Mouse (Mus musculus): ENCODE data around the gene Cep170b. TPM values are rescaled to one million over a fixed set of nuclear protein-coding genes. Genes with fewer than 3 reads are reported as not detected.

Gene Cep170b
- polyA plus RNA-seq, 2 experiments: 1.9 to 3.4 TPM

- TF ChIP-seq CTCF (IDR thresholded peaks at IDR 0.05; ENCODE audit: low read depth) (no peak), EP300 (IDR thresholded peaks at IDR 0.05; ENCODE audit: low read depth) (no peak)
- Histone ChIP-seq H3K27me3 (ENCODE audit: control insufficient read depth, insufficient read depth, low read length) (no peaks in the 10 kb centered on the region), H3K27ac (no peak overlapping the region), H3K36me3 (replicated peaks; ENCODE audit: control insufficient read depth, insufficient read depth, low read depth) (no peaks in the 10 kb centered on the region), H3K4me1 (replicated peaks; ENCODE audit: control insufficient read depth in 2 of 2, insufficient read depth in 2 of 2, low read length in 1 of 2) (no peaks in the 10 kb centered on the region), H3K4me3 (ENCODE audit: insufficient read depth in 1 of 2, low read depth in 2 of 2, low read length in 2 of 2) (no peak overlapping the region), H3K4me2 (ENCODE audit: low read depth) (no peak overlapping the region), H3K9ac (replicated peaks) (no peak overlapping the region), H3K9me3 (ENCODE audit: control insufficient read depth, low read length) (no peaks in the 10 kb centered on the region)
- ATAC-seq (ENCODE audit: insufficient read depth) (no peak), DNase-seq (ENCODE audit: low read depth in 3 of 3, low spot score in 3 of 3) (no peak)
- 56% methylated on average over 2 of the region's 2 CpGs for WGBS (ENCODE audit: insufficient replicate concordance)
Observed at GRCm38 (mm10) chr12:112734108-112734820, 14.0 kb downstream of the Cep170b start.

GRCm38 (mm10) chr12:112734881-112735655 is 14.8 kb downstream of the Cep170b start:
- no peaks in the 10 kb centered on the region for H3K36me3 ChIP-seq (replicated peaks; ENCODE audit: control insufficient read depth, insufficient read depth, low read depth)
- H3K27me3 ChIP-seq (ENCODE audit: control insufficient read depth, insufficient read depth, low read length): no peaks in the 10 kb centered on the region
- no peaks in the 10 kb centered on the region for H3K4me1 ChIP-seq (replicated peaks; ENCODE audit: control insufficient read depth in 2 of 2, insufficient read depth in 2 of 2, low read length in 1 of 2)
- H3K9ac ChIP-seq (replicated peaks): no peak overlapping the region
- ATAC-seq (ENCODE audit: insufficient read depth): no peak
- H3K27ac ChIP-seq: no peak overlapping the region
- TF ChIP-seq CTCF (IDR thresholded peaks at IDR 0.05; ENCODE audit: low read depth) (no peak), EP300 (IDR thresholded peaks at IDR 0.05; ENCODE audit: low read depth) (no peak)
- H3K9me3 ChIP-seq (ENCODE audit: control insufficient read depth, low read length): no peaks in the 10 kb centered on the region
- no peak for DNase-seq (ENCODE audit: low read depth in 3 of 3, low spot score in 3 of 3)
- H3K4me2 ChIP-seq (ENCODE audit: low read depth): no peak overlapping the region
- WGBS (ENCODE audit: insufficient replicate concordance): 67% methylated on average over 19 of the region's 19 CpGs
- no peak overlapping the region for H3K4me3 ChIP-seq (ENCODE audit: insufficient read depth in 1 of 2, low read depth in 2 of 2, low read length in 2 of 2)

- 75% methylated on average over 29 of the region's 29 CpGs for whole genome bisulfite sequencing (ENCODE audit: insufficient replicate concordance)
- H3K36me3 ChIP-seq (replicated peaks; ENCODE audit: control insufficient read depth, insufficient read depth, low read depth): no peaks in the 10 kb centered on the region
Observed at GRCm38 (mm10) chr12:112735896-112736635, 15.8 kb downstream of the Cep170b start.

GRCm38 (mm10) chr12:112736636-112736925 is 16.3 kb downstream of the Cep170b start:
- TF ChIP-seq EP300 (IDR thresholded peaks at IDR 0.05; ENCODE audit: low read depth) (no peak), CTCF (IDR thresholded peaks at IDR 0.05; ENCODE audit: low read depth) (no peak)
- H3K4me2 ChIP-seq (ENCODE audit: low read depth): no peak overlapping the region
- no peaks in the 10 kb centered on the region for H3K4me1 ChIP-seq (replicated peaks; ENCODE audit: control insufficient read depth in 2 of 2, insufficient read depth in 2 of 2, low read length in 1 of 2)
- H3K9me3 ChIP-seq (ENCODE audit: control insufficient read depth, low read length): no peaks in the 10 kb centered on the region
- H3K36me3 ChIP-seq (replicated peaks; ENCODE audit: control insufficient read depth, insufficient read depth, low read depth): no peaks in the 10 kb centered on the region
- H3K27ac ChIP-seq: no peak overlapping the region
- H3K9ac ChIP-seq (replicated peaks): no peak overlapping the region
- no peak for ATAC-seq (ENCODE audit: insufficient read depth)
- DNase-seq (ENCODE audit: low read depth in 3 of 3, low spot score in 3 of 3): no peak
- H3K4me3 ChIP-seq (ENCODE audit: insufficient read depth in 1 of 2, low read depth in 2 of 2, low read length in 2 of 2): no peak overlapping the region
- WGBS (ENCODE audit: insufficient replicate concordance): 65% methylated on average over 10 of the region's 10 CpGs
- H3K27me3 ChIP-seq (ENCODE audit: control insufficient read depth, insufficient read depth, low read length): no peaks in the 10 kb centered on the region

More at GRCm38 (mm10) chr12:112735896-112736635, 15.8 kb downstream of the Cep170b start:
- Histone ChIP-seq H3K4me1 (replicated peaks; ENCODE audit: control insufficient read depth in 2 of 2, insufficient read depth in 2 of 2, low read length in 1 of 2) (no peaks in the 10 kb centered on the region), H3K4me2 (ENCODE audit: low read depth) (no peak overlapping the region), H3K27ac (no peak overlapping the region), H3K9ac (replicated peaks) (no peak overlapping the region), H3K27me3 (ENCODE audit: control insufficient read depth, insufficient read depth, low read length) (no peaks in the 10 kb centered on the region), H3K4me3 (ENCODE audit: insufficient read depth in 1 of 2, low read depth in 2 of 2, low read length in 2 of 2) (no peak overlapping the region), H3K9me3 (ENCODE audit: control insufficient read depth, low read length) (no peaks in the 10 kb centered on the region)
- DNase-seq (ENCODE audit: low read depth in 3 of 3, low spot score in 3 of 3) (no peak), ATAC-seq (ENCODE audit: insufficient read depth) (no peak)
- no peak for TF ChIP-seq CTCF (IDR thresholded peaks at IDR 0.05; ENCODE audit: low read depth)
- TF ChIP-seq EP300 (IDR thresholded peaks at IDR 0.05; ENCODE audit: low read depth): no peak

GRCm38 (mm10) chr12:112737081-112737480 is 16.8 kb downstream of the Cep170b start:
- Histone ChIP-seq H3K9ac (replicated peaks) (no peak overlapping the region), H3K27me3 (ENCODE audit: control insufficient read depth, insufficient read depth, low read length) (no peaks in the 10 kb centered on the region), H3K9me3 (ENCODE audit: control insufficient read depth, low read length) (no peaks in the 10 kb centered on the region), H3K36me3 (replicated peaks; ENCODE audit: control insufficient read depth, insufficient read depth, low read depth) (no peaks in the 10 kb centered on the region), H3K4me3 (ENCODE audit: insufficient read depth in 1 of 2, low read depth in 2 of 2, low read length in 2 of 2) (no peak overlapping the region), H3K4me2 (ENCODE audit: low read depth) (no peak overlapping the region), H3K4me1 (replicated peaks; ENCODE audit: control insufficient read depth in 2 of 2, insufficient read depth in 2 of 2, low read length in 1 of 2) (no peaks in the 10 kb centered on the region), H3K27ac (no peak overlapping the region)
- DNase-seq (ENCODE audit: low read depth in 3 of 3, low spot score in 3 of 3) (no peak), ATAC-seq (ENCODE audit: insufficient read depth) (no peak)
- no peak for TF ChIP-seq CTCF (IDR thresholded peaks at IDR 0.05; ENCODE audit: low read depth)
- TF ChIP-seq EP300 (IDR thresholded peaks at IDR 0.05; ENCODE audit: low read depth): no peak
- 64% methylated on average over 7 of the region's 7 CpGs for WGBS (ENCODE audit: insufficient replicate concordance)

All from liver, embryonic 14.5 days (tissue).